Mouse (Mus musculus) adrenal gland, postnatal 36 days (tissue): ENCODE data around the gene Bckdhb. TPM values are rescaled to one million over a fixed set of nuclear protein-coding genes. Genes with fewer than 3 reads are reported as not detected.

ENCODE experiments used
- DNase-seq, 2 experiments: peaks; one replicate each; pipeline ENCODE4 v3.0.0; 2021; ENCODE audit warnings: mixed read lengths in 1 of 2
- total RNA-seq, 2 experiments: library from RNA; stranded (reverse); gene quantifications; 2 replicates each; pipeline ENCODE4 v1.2.3; 2021

Gene Bckdhb
- total RNA-seq, 2 experiments from 2014 or later = 61.3 to 84.7 TPM

- no peak for DNase-seq
Observed at GRCm38 (mm10) chr9:84106438-84106837, 181.5 kb downstream of the Bckdhb start.

GRCm38 (mm10) chr9:84107045-84107813 lies 182.3 kb downstream of the Bckdhb start:
- peak; percentile 57 to 64 for DNase-seq

- DNase-seq = no peak
Observed at GRCm38 (mm10) chr9:84108534-84108933, 183.6 kb downstream of the Bckdhb start.

- DNase-seq = no peak
Observed at GRCm38 (mm10) chr9:84109777-84110478, 185.0 kb downstream of the Bckdhb start.

DNA sequence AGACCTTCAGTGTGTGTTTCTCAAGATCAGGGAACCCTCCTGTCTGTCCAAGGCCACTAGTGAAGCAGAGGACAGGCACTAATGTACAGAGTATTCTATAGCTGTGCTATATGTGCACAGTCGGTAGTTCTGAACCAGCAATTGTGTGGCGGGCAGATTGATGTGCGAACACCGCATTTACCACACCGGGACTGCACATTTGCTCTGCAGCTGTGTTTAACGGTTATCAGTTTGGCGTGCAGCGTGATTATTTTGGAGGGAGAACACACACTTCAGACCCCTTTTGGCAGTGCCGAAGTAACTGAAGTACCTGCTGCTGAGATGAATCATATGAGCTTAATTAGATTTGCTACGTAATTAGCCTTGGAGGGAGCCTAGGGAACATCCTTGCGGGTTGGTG lies 185.7 kb downstream of the Bckdhb start:
- no peak for DNase-seq

GRCm38 (mm10) chr9:84112319-84112718 lies 187.4 kb downstream of the Bckdhb start:
- DNase-seq = no peak

- DNase-seq = no peak
Observed at GRCm38 (mm10) chr9:84112842-84113568, 188.1 kb downstream of the Bckdhb start.

GRCm38 (mm10) chr9:84114254-84114653 lies 189.3 kb downstream of the Bckdhb start:
- no peak for DNase-seq

GRCm38 (mm10) chr9:84117337-84117736 lies 192.4 kb downstream of the Bckdhb start:
- no peak for DNase-seq

GRCm38 (mm10) chr9:84124996-84125395 lies 200.1 kb downstream of the Bckdhb start:
- DNase-seq = no peak

GRCm38 (mm10) chr9:84130338-84130737 lies 205.4 kb downstream of the Bckdhb start:
- no peak for DNase-seq

- DNase-seq = no peak
Observed at GRCm38 (mm10) chr9:84135062-84135461, 210.1 kb downstream of the Bckdhb start.

DNA sequence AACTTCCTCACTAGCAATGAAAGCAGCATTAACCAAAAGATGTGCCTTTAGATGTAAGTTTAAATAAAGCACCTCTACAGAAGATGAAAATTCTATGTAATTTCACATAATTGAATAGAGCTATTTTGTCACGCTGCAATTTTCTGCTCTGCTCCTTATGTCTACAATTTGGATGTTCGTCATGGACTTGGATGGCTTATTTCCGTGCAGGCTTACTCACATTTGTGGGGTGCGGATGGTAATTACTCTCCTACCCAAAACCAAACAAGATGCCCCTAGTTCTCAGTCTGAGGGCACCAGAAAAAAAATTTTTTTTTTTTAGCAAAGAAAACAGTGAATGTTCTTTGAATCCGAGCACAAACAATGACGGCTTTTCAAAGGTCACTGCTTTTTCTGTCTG lies 212.2 kb downstream of the Bckdhb start:
- DNase-seq = no peak

- no peak for DNase-seq
Observed at GRCm38 (mm10) chr9:84148124-84148523, 223.2 kb downstream of the Bckdhb start.

Other genes starting within 250 kb of the Bckdhb start
- gene Elovl4, start 118.9 kb upstream of the Bckdhb start, total RNA-seq = 1 to 10 TPM in 1 of 2 experiments, under 1 TPM in 1; 0.50 to 1.0 TPM
- 1 to 10 TPM; 1.9 to 3.3 TPM for gene Ttk, start 90.5 kb upstream of the Bckdhb start, total RNA-seq